Mouse (Mus musculus): ENCODE results near the gene Agrp. TPM values are rescaled to one million over a fixed set of nuclear protein-coding genes. Genes with fewer than 3 reads are reported as not detected.
"Not testable (repeated sequence)": the region's sequence is repeated elsewhere in the genome, so short reads cannot be mapped to it uniquely, and the experiment has no call there.

The Agrp gene
- polyA plus RNA-seq, 1 experiment from 2014 or later: 1.8 TPM

DNA sequence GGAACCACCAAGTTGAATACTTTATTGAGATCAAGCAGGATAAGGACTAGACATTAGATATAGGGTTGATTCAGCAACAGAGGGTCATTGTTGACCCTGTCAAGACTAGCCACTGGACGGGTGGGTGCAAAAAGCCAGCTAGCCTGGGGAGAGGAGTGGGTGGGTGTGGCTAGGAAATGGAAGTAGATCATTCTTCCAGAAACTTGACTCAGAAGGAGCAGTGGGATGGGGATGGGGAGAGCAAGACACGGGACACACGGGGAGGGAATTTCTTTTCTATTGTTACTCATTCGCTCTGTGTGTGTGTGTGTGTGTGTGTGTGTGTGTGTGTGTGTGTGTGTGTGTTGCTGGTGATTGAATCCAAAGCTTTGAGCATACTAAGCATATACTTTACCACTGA is 27.4 kb downstream of the Agrp start:
- Histone ChIP-seq H3K27me3 (replicated peaks; ENCODE audit: control insufficient read depth, insufficient read depth, low read length) (0 out of 2 replicates have a peak, but pooled peaks cover 19% of the 10 kb centered on the region), H3K4me2 (ENCODE audit: low read length) (no peak overlapping the region), H3K9me3 (replicated peaks; ENCODE audit: control insufficient read depth, low read length) (no peaks in the 10 kb centered on the region), H3K4me3 (ENCODE audit: low read depth, low read length) (no peak overlapping the region), H3K4me1 (ENCODE audit: control insufficient read depth, insufficient read depth, low read length) (peaks cover 20% of the 10 kb centered on the region), H3K36me3 (ENCODE audit: control insufficient read depth, insufficient read depth, low read length) (peaks cover under 1% of the 10 kb centered on the region; the same call in 1 of the 2 replicates), H3K27ac (ENCODE audit: low read depth, low read length) (no peak overlapping the region), H3K9ac (ENCODE audit: low read length) (no peak overlapping the region)
- DNase-seq (ENCODE audit: low spot score) (no peak), ATAC-seq (no peak)
- 86% methylated on average over 4 of the region's 4 CpGs for WGBS

DNA sequence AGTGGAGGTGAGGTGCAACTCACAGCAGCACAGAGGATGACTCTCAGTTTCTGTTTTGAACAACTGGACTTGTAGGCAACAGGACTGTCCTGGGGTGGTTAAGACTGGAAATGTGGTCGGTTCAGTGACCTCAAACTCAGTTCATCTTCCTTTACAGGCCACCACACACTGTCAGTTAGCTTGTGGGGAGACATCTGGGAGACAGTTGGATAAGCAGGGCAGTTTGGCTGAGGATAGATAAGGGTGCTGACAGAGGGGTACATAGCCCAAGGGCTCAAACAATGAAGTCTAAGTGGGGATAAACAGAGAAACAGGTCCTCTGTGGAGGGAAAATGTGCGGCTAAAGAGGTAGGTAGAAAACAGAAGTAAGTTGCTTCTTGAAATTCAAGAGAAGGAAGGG is 27.8 kb downstream of the Agrp start:
- Histone ChIP-seq H3K4me3 (ENCODE audit: low read depth, low read length) (no peak overlapping the region), H3K27ac (ENCODE audit: low read depth, low read length) (no peak overlapping the region), H3K9ac (ENCODE audit: low read length) (no peak overlapping the region), H3K9me3 (replicated peaks; ENCODE audit: control insufficient read depth, low read length) (no peaks in the 10 kb centered on the region), H3K36me3 (ENCODE audit: control insufficient read depth, insufficient read depth, low read length) (no peaks in the 10 kb centered on the region), H3K4me1 (ENCODE audit: control insufficient read depth, insufficient read depth, low read length) (peaks cover 20% of the 10 kb centered on the region), H3K27me3 (replicated peaks; ENCODE audit: control insufficient read depth, insufficient read depth, low read length) (0 out of 2 replicates have a peak, but pooled peaks cover 17% of the 10 kb centered on the region), H3K4me2 (ENCODE audit: low read length) (no peak overlapping the region)
- WGBS: 88% methylated on average over 2 of the region's 2 CpGs
- no peak for DNase-seq (ENCODE audit: low spot score)
- ATAC-seq: no peak

DNA sequence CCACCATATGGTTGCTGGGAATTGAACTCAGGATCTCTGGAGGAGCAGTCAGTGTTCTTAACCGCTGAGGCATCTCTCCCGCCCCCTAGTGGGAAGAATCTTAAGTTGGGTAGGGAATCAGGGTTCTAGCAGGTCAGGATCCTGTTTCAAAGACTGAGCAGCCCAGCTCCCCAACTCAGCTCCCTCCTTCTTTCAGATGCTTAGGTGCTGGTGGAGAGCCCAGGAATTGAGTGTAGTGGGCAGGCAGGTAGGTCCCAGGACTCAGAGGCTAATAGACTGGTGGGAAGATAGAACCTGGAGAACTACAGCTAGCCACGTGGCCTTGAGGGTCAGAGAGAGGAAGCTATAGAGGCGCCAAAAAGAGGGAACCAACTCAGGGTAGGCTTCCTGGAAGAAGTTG is 29.5 kb downstream of the Agrp start:
- Histone ChIP-seq H3K36me3 (ENCODE audit: control insufficient read depth, insufficient read depth, low read length) (no peaks in the 10 kb centered on the region), H3K9me3 (replicated peaks; ENCODE audit: control insufficient read depth, low read length) (no peaks in the 10 kb centered on the region), H3K27me3 (replicated peaks; ENCODE audit: control insufficient read depth, insufficient read depth, low read length) (0 out of 2 replicates have a peak, but pooled peaks cover 9% of the 10 kb centered on the region), H3K9ac (ENCODE audit: low read length) (no peak overlapping the region), H3K4me3 (ENCODE audit: low read depth, low read length) (no peak overlapping the region), H3K27ac (ENCODE audit: low read depth, low read length) (no peak overlapping the region), H3K4me2 (ENCODE audit: low read length) (no peak overlapping the region), H3K4me1 (ENCODE audit: control insufficient read depth, insufficient read depth, low read length) (peaks cover 12% of the 10 kb centered on the region)
- DNase-seq (ENCODE audit: low spot score) (peak; percentile 35), ATAC-seq (no peak)
- WGBS: 32% methylated on average over 4 of the region's 4 CpGs

DNA sequence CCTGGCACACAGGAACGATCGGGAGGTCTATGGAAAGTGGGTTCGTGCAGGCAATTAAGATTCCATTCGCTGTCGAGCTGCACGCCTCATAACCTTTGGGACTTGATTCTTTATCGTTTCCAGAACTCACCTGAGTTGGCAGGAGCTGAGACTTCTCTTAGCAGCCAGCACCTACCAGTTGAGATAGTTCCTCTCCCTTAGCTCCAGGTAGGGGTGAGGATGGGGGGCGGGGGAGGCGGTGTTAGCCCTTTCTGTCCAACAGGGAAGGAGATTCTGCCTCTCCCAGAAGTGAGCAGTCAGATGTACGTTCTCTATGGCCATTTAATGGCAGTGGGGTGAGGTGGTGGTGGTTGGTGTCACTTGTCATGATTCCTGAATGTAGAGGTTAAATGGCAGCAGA is 30.1 kb downstream of the Agrp start:
- peak overlapping the region; percentile 27; the same call in 1 of the 2 replicates for H3K27ac ChIP-seq (ENCODE audit: low read depth, low read length)
- H3K4me3 ChIP-seq (ENCODE audit: low read depth, low read length): peak overlapping the region; percentile 78
- ATAC-seq (no peak), DNase-seq (ENCODE audit: low spot score) (no peak)
- no peaks in the 10 kb centered on the region for H3K9me3 ChIP-seq (replicated peaks; ENCODE audit: control insufficient read depth, low read length)
- peak overlapping the region; percentile 86 for H3K4me2 ChIP-seq (ENCODE audit: low read length)
- peaks cover 4% of the 10 kb centered on the region; the same call in 1 of the 2 replicates for H3K27me3 ChIP-seq (replicated peaks; ENCODE audit: control insufficient read depth, insufficient read depth, low read length)
- H3K4me1 ChIP-seq (ENCODE audit: control insufficient read depth, insufficient read depth, low read length): peaks cover 12% of the 10 kb centered on the region
- WGBS: 5% methylated on average over 10 of the region's 10 CpGs
- peak overlapping the region; percentile 89 for H3K9ac ChIP-seq (ENCODE audit: low read length)
- no peaks in the 10 kb centered on the region for H3K36me3 ChIP-seq (ENCODE audit: control insufficient read depth, insufficient read depth, low read length)

DNA sequence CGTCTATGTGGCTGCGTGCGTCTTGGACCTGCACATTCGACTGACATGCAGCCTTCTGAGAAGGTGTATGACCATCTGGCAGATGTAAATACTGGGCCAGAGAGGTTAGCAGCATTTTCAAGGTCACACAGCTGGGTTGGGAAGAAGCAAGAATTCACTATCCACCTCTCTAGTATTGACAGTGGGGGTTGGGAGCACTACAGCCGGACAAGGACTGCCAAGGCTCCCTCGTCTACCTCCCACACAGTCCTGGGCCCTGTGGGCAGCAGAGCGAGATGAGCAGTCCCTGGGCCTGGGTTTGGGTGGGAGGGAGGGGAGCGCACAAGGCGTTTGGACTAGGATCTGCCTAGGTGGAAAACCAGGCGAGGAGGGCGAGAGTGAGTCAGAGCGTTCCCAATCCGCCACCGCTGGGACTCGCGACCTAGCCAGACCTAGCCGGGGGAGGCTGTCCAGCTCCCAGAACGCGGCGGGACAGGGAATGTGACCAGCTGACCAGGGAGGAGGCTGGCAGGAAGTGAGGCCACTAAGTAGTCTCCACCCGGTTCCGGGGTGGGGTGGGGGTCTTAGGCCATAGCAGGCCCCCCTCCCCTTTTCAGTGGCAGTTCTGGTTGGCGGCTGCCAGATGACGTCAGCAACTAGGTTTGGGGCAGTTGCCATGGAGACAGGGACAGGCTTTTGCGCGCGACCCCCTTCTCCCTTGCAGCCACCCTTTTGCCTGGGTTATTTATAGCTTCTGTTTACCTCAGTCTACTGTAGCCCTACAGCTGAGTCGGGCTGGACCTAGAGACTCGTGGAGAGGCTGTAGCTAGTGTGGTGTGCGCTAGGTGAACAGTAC is 30.8 kb downstream of the Agrp start:
- H3K4me2 ChIP-seq (ENCODE audit: low read length): peak overlapping the region; percentile 86
- H3K27ac ChIP-seq (ENCODE audit: low read depth, low read length): peak overlapping the region; percentile 88; the same call in 1 of the 2 replicates
- WGBS: 2% methylated on average over 30 of the region's 30 CpGs
- DNase-seq (ENCODE audit: low spot score) (peak; percentile 92), ATAC-seq (peak; percentile 59)
- peak overlapping the region; percentile 78 for H3K4me3 ChIP-seq (ENCODE audit: low read depth, low read length)
- peak overlapping the region; percentile 89 for H3K9ac ChIP-seq (ENCODE audit: low read length)
- H3K4me1 ChIP-seq (ENCODE audit: control insufficient read depth, insufficient read depth, low read length): peaks cover 12% of the 10 kb centered on the region
- no peaks in the 10 kb centered on the region; the same call in 1 of the 2 replicates for H3K27me3 ChIP-seq (replicated peaks; ENCODE audit: control insufficient read depth, insufficient read depth, low read length)
- H3K36me3 ChIP-seq (ENCODE audit: control insufficient read depth, insufficient read depth, low read length): no peaks in the 10 kb centered on the region
- H3K9me3 ChIP-seq (replicated peaks; ENCODE audit: control insufficient read depth, low read length): no peaks in the 10 kb centered on the region

DNA sequence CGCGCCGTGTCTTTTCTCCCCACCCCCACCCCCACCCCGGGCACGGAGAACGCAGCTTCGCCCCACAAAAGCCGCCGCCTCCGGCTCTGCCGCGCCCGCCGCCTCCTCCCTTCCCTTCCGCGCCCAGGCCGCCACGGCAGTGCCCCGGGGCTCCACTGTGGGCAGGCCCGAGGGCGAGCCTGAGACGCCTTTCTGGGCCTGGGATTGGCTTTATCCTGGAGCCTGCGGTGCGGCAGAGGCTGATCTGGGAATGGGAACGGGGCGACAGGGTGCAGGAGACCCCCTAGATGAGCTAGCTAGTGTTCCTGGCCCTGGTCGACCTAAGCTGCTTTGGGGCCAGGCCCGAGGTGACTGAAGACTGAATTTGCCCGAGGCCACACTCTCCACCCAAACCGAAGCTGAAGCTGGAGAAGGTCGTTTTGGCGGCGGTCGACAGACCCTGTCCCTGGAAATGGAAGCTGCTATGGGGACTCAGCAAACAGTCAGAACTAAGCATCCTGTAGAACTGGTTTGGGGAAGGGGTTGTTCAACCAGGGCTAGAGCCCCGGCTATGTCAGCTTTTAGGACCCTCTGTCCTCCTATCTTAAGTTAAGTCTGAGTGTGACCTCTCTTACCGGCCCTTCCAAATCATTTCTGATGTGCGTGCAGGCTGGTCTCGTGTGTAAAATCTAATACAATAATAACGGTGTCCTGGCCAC is 31.6 kb downstream of the Agrp start:
- ATAC-seq: peak; percentile 49
- H3K27ac ChIP-seq (ENCODE audit: low read depth, low read length): peak overlapping the region; percentile 88
- H3K4me1 ChIP-seq (ENCODE audit: control insufficient read depth, insufficient read depth, low read length): peaks cover 12% of the 10 kb centered on the region
- 1% methylated on average over 32 of the region's 39 CpGs for WGBS
- peak; percentile 42 for DNase-seq (ENCODE audit: low spot score)
- H3K9me3 ChIP-seq (replicated peaks; ENCODE audit: control insufficient read depth, low read length): no peaks in the 10 kb centered on the region
- H3K36me3 ChIP-seq (ENCODE audit: control insufficient read depth, insufficient read depth, low read length): no peaks in the 10 kb centered on the region
- peak overlapping the region; percentile 86 for H3K4me2 ChIP-seq (ENCODE audit: low read length)
- H3K27me3 ChIP-seq (replicated peaks; ENCODE audit: control insufficient read depth, insufficient read depth, low read length): no peaks in the 10 kb centered on the region; the same call in 1 of the 2 replicates
- H3K9ac ChIP-seq (ENCODE audit: low read length): peak overlapping the region; percentile 89
- peak overlapping the region; percentile 78 for H3K4me3 ChIP-seq (ENCODE audit: low read depth, low read length)

DNA sequence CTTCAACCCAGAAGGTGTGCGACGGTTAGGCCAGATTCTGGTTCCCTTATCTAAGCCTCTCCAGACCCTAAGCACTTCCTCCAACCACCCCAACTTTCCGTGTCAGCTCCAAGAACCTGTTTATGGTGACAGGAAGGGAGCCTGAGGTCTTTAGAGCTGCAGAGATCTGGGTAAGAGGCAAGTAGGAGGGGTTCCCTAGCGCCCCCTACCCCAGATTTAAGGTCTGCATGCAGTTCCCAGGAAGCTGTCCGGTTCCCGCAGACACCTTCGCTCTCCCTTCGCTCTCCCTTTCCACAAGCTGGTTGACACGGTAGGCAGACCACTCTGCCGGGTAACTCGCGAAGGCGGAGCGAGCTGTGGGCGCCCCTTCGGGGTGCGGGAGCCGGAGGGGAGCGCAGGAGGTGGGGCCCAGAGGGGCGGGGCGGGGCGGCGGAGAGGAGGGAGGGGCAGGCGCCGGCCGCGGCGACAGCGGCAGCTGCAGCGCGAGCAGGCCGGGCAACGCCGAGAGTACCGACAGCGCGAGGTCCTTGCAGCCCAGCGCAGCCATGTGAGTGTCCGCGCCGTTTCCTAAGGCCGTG is 32.3 kb downstream of the Agrp start, which contains the start of gene Ripor1:
TSS of gene Ripor1 (plus strand) at position 452 of the 578 bp plus-strand sequence.
- ATAC-seq (peak; percentile 88), DNase-seq (ENCODE audit: low spot score) (peak; percentile 80)
- Histone ChIP-seq H3K27me3 (replicated peaks; ENCODE audit: control insufficient read depth, insufficient read depth, low read length) (no peaks in the 10 kb centered on the region; the same call in 1 of the 2 replicates), H3K27ac (ENCODE audit: low read depth, low read length) (peak within 1 kb of the TSS; percentile 88), H3K9ac (ENCODE audit: low read length) (peak within 1 kb of the TSS; percentile 89), H3K4me3 (ENCODE audit: low read depth, low read length) (peak within 1 kb of the TSS; percentile 78), H3K4me2 (ENCODE audit: low read length) (peak within 1 kb of the TSS; percentile 86), H3K9me3 (replicated peaks; ENCODE audit: control insufficient read depth, low read length) (no peaks in the 10 kb centered on the region), H3K4me1 (ENCODE audit: control insufficient read depth, insufficient read depth, low read length) (peaks cover 12% of the 10 kb centered on the region), H3K36me3 (ENCODE audit: control insufficient read depth, insufficient read depth, low read length) (no peaks in the 10 kb centered on the region)
- WGBS: under 1% methylated on average over 39 of the region's 42 CpGs

DNA sequence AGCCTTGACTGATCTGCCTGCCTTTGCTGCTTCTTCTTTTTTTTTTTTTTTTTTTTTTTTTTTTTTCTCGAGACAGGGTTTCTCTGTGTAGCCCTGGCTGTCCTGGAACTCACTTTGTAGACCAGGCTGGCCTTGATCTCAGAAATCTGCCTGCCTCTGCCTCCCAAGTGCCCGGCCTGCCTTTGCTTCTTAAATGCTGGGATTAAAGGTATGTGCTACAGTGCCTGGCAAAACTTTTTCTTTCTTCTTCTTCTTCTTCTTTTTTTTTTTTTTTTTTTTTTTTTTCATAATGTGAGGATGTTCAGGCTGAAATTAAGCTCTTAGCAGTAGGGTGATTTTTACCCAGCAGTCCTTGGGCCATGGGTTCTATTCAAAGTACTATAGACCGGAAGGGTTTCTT is 34.7 kb downstream of the Agrp start:
- not testable (repeated sequence) for H3K27ac ChIP-seq (ENCODE audit: low read depth, low read length); ATAC-seq; H3K4me3 ChIP-seq (ENCODE audit: low read depth, low read length); DNase-seq (ENCODE audit: low spot score); H3K27me3 ChIP-seq (replicated peaks; ENCODE audit: control insufficient read depth, insufficient read depth, low read length); H3K36me3 ChIP-seq (ENCODE audit: control insufficient read depth, insufficient read depth, low read length); H3K4me2 ChIP-seq (ENCODE audit: low read length); H3K9me3 ChIP-seq (replicated peaks; ENCODE audit: control insufficient read depth, low read length); H3K9ac ChIP-seq (ENCODE audit: low read length)
- WGBS: 89% methylated on average over 2 of the region's 3 CpGs
- H3K4me1 ChIP-seq (ENCODE audit: control insufficient read depth, insufficient read depth, low read length): peaks cover 12% of the 10 kb centered on the region
